Mouse (Mus musculus) CH12.LX (cell line): ENCODE data around the gene Rnf151. TPM values are rescaled to one million over a fixed set of nuclear protein-coding genes. Genes with fewer than 3 reads are reported as not detected.

Source experiments
- DNase-seq: peaks from one replicate; pipeline ENCODE4 v3.0.0-alpha.2; 2013; ENCODE audit errors: extremely low read depth
- H3K27ac ChIP-seq: 2 replicates; pipeline ENCODE4 v1.5.1; 2012; ENCODE audit warnings: low read depth, mild to moderate bottlenecking, control low read depth, moderate library complexity; ENCODE audit not compliant: insufficient read depth
- H3K27me3 ChIP-seq: replicated peaks from 2 replicates; pipeline ENCODE3; 2012; ENCODE audit warnings: inconsistent platforms
- H3K36me3 ChIP-seq, 2 experiments: replicated peaks in 1 of 2; 2 replicates each; pipeline versions ENCODE3 to v1.6.1; 2012; ENCODE audit warnings: inconsistent platforms in 1 of 2, low read length in 1 of 2, mild to moderate bottlenecking in 1 of 2, mixed read lengths in 1 of 2, moderate library complexity in 1 of 2; ENCODE audit not compliant: control insufficient read depth in 1 of 2, insufficient read depth in 1 of 2
- H3K4me1 ChIP-seq, 2 experiments: 2 replicates each; pipeline ENCODE4 v1.6.1; 2012; ENCODE audit warnings: inconsistent platforms in 1 of 2, moderate library complexity in 1 of 2; ENCODE audit not compliant: insufficient read depth in 2 of 2, control insufficient read depth in 1 of 2
- H3K4me2 ChIP-seq: 2 replicates; pipeline ENCODE4 v1.6.1; 2012; ENCODE audit warnings: low read depth, mild to moderate bottlenecking, control low read depth; ENCODE audit not compliant: poor library complexity, insufficient read depth, severe bottlenecking
- H3K4me3 ChIP-seq, 3 experiments: fragments of 150-350 bp in 1 of 3; sonication (generic) in 1 of 3; replicated peaks in 1 of 3; 2 replicates each; pipeline versions ENCODE3 to v1.5.1; 2011 to 2012; ENCODE audit warnings: low read depth in 2 of 3, low read length in 2 of 3, mild to moderate bottlenecking in 2 of 3, moderate library complexity in 2 of 3, control low read depth in 1 of 3, improper control_type of control experiment in 1 of 3, inconsistent platforms in 1 of 3, mixed read lengths in 1 of 3; ENCODE audit not compliant: poor library complexity in 1 of 3
- H3K79me2 ChIP-seq: replicated peaks from 2 replicates; pipeline ENCODE4 v1.6.1; 2012; ENCODE audit warnings: mild to moderate bottlenecking, moderate library complexity; ENCODE audit not compliant: control insufficient read depth, poor library complexity, insufficient read depth, severe bottlenecking; ENCODE audit errors: extremely low read depth
- H3K9ac ChIP-seq: 2 replicates; pipeline ENCODE4 v1.6.1; 2012; ENCODE audit warnings: low read depth, mild to moderate bottlenecking, control low read depth, moderate library complexity; ENCODE audit not compliant: insufficient read depth
- H3K9me3 ChIP-seq: replicated peaks from 2 replicates; pipeline ENCODE3; 2012; ENCODE audit warnings: low read length, inconsistent platforms, mixed read lengths
- CHD1 ChIP-seq: IDR thresholded peaks from 2 replicates; pipeline ENCODE4 v1.6.1; 2012; ENCODE audit warnings: low read depth, low read length, improper control_type of control experiment, inconsistent platforms
- CHD2 ChIP-seq: IDR thresholded peaks from 2 replicates; pipeline ENCODE4 v1.6.1; 2011; ENCODE audit warnings: low read length, improper control_type of control experiment
- CTCF ChIP-seq, 2 experiments: IDR thresholded peaks in 1 of 2; conservative IDR thresholded peaks in 1 of 2; 2 replicates each; pipeline ENCODE4 v1.5.1; 2011 to 2012; ENCODE audit warnings: low read depth in 2 of 2, low read length in 2 of 2, improper control_type of control experiment in 1 of 2, inconsistent platforms in 1 of 2, mild to moderate bottlenecking in 1 of 2, moderate library complexity in 1 of 2
- E2F4 ChIP-seq: IDR thresholded peaks from 2 replicates; pipeline ENCODE4 v1.6.1; 2011; ENCODE audit warnings: low read depth, low read length, improper control_type of control experiment; ENCODE audit not compliant: insufficient replicate concordance
- ELF1 ChIP-seq: IDR thresholded peaks from 2 replicates; pipeline ENCODE4 v1.6.1; 2014; ENCODE audit warnings: low read depth, mild to moderate bottlenecking, inconsistent platforms, low read length, improper control_type of control experiment
- IRF4 ChIP-seq: IDR thresholded peaks from 2 replicates; pipeline ENCODE4 v1.6.1; 2014; ENCODE audit warnings: low read depth, mild to moderate bottlenecking, inconsistent platforms, low read length, improper control_type of control experiment
- JUN ChIP-seq: IDR thresholded peaks from 2 replicates; pipeline ENCODE4 v1.6.1; 2011; ENCODE audit warnings: low read depth, mild to moderate bottlenecking, low read length, improper control_type of control experiment, moderate library complexity; ENCODE audit not compliant: insufficient read depth
- JUND ChIP-seq: conservative IDR thresholded peaks from 2 replicates; pipeline ENCODE4 v1.6.1; 2011; ENCODE audit warnings: low read depth, low read length, improper control_type of control experiment
- KAT2A ChIP-seq: IDR thresholded peaks from 2 replicates; pipeline ENCODE4 v1.6.1; 2012; ENCODE audit warnings: low read length, improper control_type of control experiment, inconsistent platforms; ENCODE audit not compliant: insufficient replicate concordance
- MAZ ChIP-seq: IDR thresholded peaks from 2 replicates; pipeline ENCODE4 v1.6.1; 2012; ENCODE audit warnings: low read depth, mild to moderate bottlenecking, inconsistent platforms, low read length, improper control_type of control experiment, moderate library complexity
- MEF2A ChIP-seq: IDR thresholded peaks from 2 replicates; pipeline ENCODE4 v1.6.1; 2014; ENCODE audit warnings: low read depth, mild to moderate bottlenecking, inconsistent platforms, low read length, improper control_type of control experiment, borderline replicate concordance
- MXI1 ChIP-seq: IDR thresholded peaks from 2 replicates; pipeline ENCODE4 v1.6.1; 2011; ENCODE audit warnings: mild to moderate bottlenecking, low read depth, low read length, improper control_type of control experiment
- MYC ChIP-seq: IDR thresholded peaks from 2 replicates; pipeline ENCODE4 v1.6.1; 2011; ENCODE audit warnings: low read depth, mild to moderate bottlenecking, improper control_type of control experiment, low read length
- PAX5 ChIP-seq: IDR thresholded peaks from 2 replicates; pipeline ENCODE4 v1.6.1; 2012; ENCODE audit warnings: low read length, inconsistent platforms, mixed read lengths
- POLR2A ChIP-seq: IDR thresholded peaks from 2 replicates; pipeline ENCODE4 v1.6.1; 2011; ENCODE audit warnings: low read depth, mild to moderate bottlenecking, improper control_type of control experiment, low read length
- POLR2AphosphoS2 ChIP-seq: IDR thresholded peaks from 2 replicates; pipeline ENCODE4 v1.6.1; 2011; ENCODE audit warnings: low read depth, low read length, improper control_type of control experiment
- SMC3 ChIP-seq: IDR thresholded peaks from 2 replicates; pipeline ENCODE4 v1.6.1; 2011; ENCODE audit warnings: low read depth, low read length, improper control_type of control experiment
- TCF12 ChIP-seq: IDR thresholded peaks from 2 replicates; pipeline ENCODE4 v1.6.1; 2014; ENCODE audit warnings: low read depth, mild to moderate bottlenecking, inconsistent platforms, low read length, improper control_type of control experiment
- USF1 ChIP-seq: IDR thresholded peaks from 2 replicates; pipeline ENCODE4 v1.6.1; 2014; ENCODE audit warnings: low read depth, mild to moderate bottlenecking, inconsistent platforms, low read length, improper control_type of control experiment
- ZC3H11A ChIP-seq: IDR thresholded peaks from 2 replicates; pipeline ENCODE4 v1.6.1; 2012; ENCODE audit warnings: low read depth, mild to moderate bottlenecking, inconsistent platforms, low read length, improper control_type of control experiment
- ZMIZ1 ChIP-seq: IDR thresholded peaks from 2 replicates; pipeline ENCODE4 v1.6.1; 2012; ENCODE audit warnings: low read depth, mild to moderate bottlenecking, inconsistent platforms, low read length, improper control_type of control experiment
- dilution Hi-C: fragments of 300-500 bp; cut with MboI; formaldehyde crosslinking; loops from 2 replicates; pipeline ENCODE4 v1.14.3; 2020; ENCODE audit warnings: low sequenced_read_pairs; ENCODE audit not compliant: extremely low pct_unique_long_range_greater_than_20kb, extremely low pct_ligation_motif_present
- in situ Hi-C: fragments of 300-500 bp; cut with MboI; formaldehyde crosslinking; loops from 3 replicates; pipeline ENCODE4 v1.14.3; 2019; ENCODE audit warnings: low sequenced_read_pairs, low pct_ligation_motif_present, low pct_unique_long_range_greater_than_20kb, mixed read lengths
- polyA plus RNA-seq: library from polyadenylated mRNA; unstranded; fragments of >175 nt; gene quantifications from 2 replicates; pipeline ENCODE4 v1.2.1, GENCODE M21; 2012; ENCODE audit warnings: low read depth; ENCODE audit not compliant: insufficient read length
- total RNA-seq, 2 experiments: library from RNA; depleted of rRNA; stranded (reverse); fragments of 300-350 nt in 1 of 2; fragments of >200 nt in 1 of 2; gene quantifications; 2 replicates each; pipeline ENCODE4 v1.2.3; 2012 to 2014

Gene Rnf151
- total and polyA plus RNA-seq, 3 experiments: 0.34 to 0.59 TPM; not detected in 1

- Histone ChIP-seq H3K27me3 (no peaks in the 10 kb centered on the region), H3K4me1 (peaks cover 4 to 21% of the 10 kb centered on the region in 2 experiments; a peak in 3 of 4 replicates), H3K79me2 (no peaks in the 10 kb centered on the region), H3K36me3 (peaks cover 13 to 42% of the 10 kb centered on the region in 2 experiments), H3K27ac (no peak overlapping the region), H3K9me3 (no peaks in the 10 kb centered on the region), H3K4me2 (no peak overlapping the region), H3K9ac (no peak overlapping the region), H3K4me3 (no peak overlapping the region)
- DNase-seq: no peak
- in situ Hi-C loops (no loop called here), dilution Hi-C loops (no loop called here)
- no peak for TF ChIP-seq MEF2A
Observed at GRCm38 (mm10) chr17:24738238-24738637, 20.4 kb upstream of the Rnf151 start.

DNA sequence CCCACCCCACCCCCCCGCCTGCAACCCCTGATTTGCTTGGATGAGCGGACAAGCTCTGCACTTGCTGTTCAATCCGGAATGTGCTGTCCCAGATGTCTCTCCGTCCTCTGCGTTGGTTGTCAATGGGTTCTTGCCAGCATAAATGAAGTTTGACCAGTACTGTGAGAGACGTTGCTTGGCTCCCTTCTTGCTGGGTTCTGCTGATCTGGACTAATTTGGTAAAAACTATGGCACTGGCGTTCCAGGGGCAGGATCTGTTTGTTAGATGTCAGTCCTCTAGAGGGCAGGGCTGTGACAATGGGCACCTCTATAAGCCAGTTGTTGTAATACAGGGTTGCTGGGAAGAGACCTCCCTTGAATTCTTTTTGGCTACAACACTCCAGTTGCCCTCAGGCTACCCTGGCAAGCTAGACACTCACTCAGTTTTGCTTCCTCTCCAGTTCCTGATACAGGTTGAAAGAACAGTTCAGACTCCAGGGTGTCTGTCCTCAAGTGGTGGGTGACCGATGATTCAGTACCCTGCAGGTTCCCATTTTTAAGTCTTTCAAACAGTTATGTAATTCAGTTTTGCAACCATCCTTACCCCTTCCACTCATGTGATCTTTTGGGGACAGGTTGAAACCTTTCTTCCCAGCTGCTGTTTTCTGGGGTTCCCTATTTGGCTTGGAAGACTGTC is 19.4 kb upstream of the Rnf151 start:
- Histone ChIP-seq H3K27ac (no peak overlapping the region), H3K9me3 (no peaks in the 10 kb centered on the region), H3K27me3 (no peaks in the 10 kb centered on the region), H3K4me1 (peaks cover 4 to 28% of the 10 kb centered on the region in 2 experiments; a peak in 3 of 4 replicates), H3K9ac (peak overlapping the region; percentile 81; the same call in 1 of the 2 replicates), H3K79me2 (no peaks in the 10 kb centered on the region), H3K4me2 (peak overlapping the region; percentile 82), H3K4me3 (peak overlapping the region; percentile 70 to 95 (median 70)), H3K36me3 (peaks cover 11 to 36% of the 10 kb centered on the region in 2 experiments)
- TF ChIP-seq ELF1 (no peak), CTCF (conservative IDR thresholded peaks at IDR 0.05 in 1 of 2, IDR thresholded peaks at IDR 0.05 in 1 of 2; ENCODE audit: low read depth in 2 of 2, low read length in 2 of 2) (peak in 1 of 2 experiments; percentile 47; a peak in 2 of 4 replicates), JUN (no peak), CHD2 (no peak), USF1 (no peak), POLR2AphosphoS2 (no peak), JUND (no peak), PAX5 (no peak)
- in situ Hi-C loops (no loop called here), dilution Hi-C loops (no loop called here)
- DNase-seq: peak; percentile 37

DNA sequence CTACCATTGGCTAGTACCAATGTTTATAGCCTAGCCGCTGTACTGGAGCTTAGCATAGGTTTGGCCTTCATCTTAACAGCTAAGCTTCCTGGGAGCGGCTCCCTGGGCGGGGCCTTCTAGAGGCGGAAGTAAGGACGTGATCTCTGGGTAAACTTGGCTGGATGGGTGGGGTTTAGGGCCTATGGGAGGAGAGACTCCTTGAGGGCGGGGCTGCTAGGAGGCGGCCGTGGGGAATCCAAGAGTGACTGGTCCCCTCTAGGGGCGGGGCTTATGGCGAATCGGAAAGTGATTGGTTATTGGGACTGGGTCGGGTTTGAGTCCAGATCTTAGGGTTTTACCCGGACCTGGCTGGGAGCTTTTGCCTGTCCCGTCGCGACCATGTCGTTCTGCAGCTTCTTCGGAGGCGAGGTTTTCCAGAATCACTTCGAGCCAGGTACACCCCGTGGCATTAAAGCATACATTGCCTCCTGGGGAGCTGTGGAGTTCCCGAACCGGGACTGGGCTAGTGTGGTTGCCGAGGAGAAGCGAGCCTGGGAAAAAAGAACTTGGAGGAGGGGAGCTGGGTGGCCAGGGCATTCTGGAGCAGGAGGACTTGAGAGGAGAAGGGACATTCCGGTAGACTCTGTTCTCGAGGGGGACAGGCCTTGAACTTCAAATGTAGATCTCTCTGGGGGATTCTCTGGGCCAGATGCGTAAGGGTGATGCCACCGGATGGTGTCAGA is 18.6 kb upstream of the Rnf151 start, which contains the start of gene Msrb1:
TSS of gene Msrb1 (plus strand) at position 313 of the 722 bp plus-strand sequence.
- H3K79me2 ChIP-seq: no peaks in the 10 kb centered on the region
- no peaks in the 10 kb centered on the region for H3K27me3 ChIP-seq
- peak within 1 kb of the TSS; percentile 70 to 95 (median 75) for H3K4me3 ChIP-seq
- dilution Hi-C loops (no loop called here), in situ Hi-C loops (no loop called here)
- H3K9me3 ChIP-seq: no peaks in the 10 kb centered on the region
- peak within 1 kb of the TSS; percentile 82 for H3K4me2 ChIP-seq
- peak within 1 kb of the TSS; percentile 95 for H3K9ac ChIP-seq
- peaks cover 4 to 29% of the 10 kb centered on the region in 2 experiments; a peak in 3 of 4 replicates for H3K4me1 ChIP-seq
- no peak within 1 kb of the TSS for H3K27ac ChIP-seq
- DNase-seq: peak; percentile 100
- peaks cover 11 to 28% of the 10 kb centered on the region in 2 experiments for H3K36me3 ChIP-seq
- TF ChIP-seq ELF1 (peak; percentile 94), MEF2A (0 out of 2 replicates have a peak, but pooled peaks have one; percentile 11), MAZ (peak; percentile 77), ZC3H11A (no peak), POLR2A (peak; percentile 94), CHD1 (0 out of 2 replicates have a peak, but pooled peaks have one; percentile 25), TCF12 (peak; percentile 64; the same call in 1 of the 2 replicates), E2F4 (no peak), MXI1 (peak; percentile 64; the same call in 1 of the 2 replicates), KAT2A (no peak), POLR2AphosphoS2 (peak; percentile 79; the same call in 1 of the 2 replicates), ZMIZ1 (peak; percentile 86), CHD2 (no peak), JUN (no peak), MYC (peak; percentile 24; the same call in 1 of the 2 replicates), SMC3 (no peak), IRF4 (peak; percentile 22; the same call in 1 of the 2 replicates)
